Mouse (Mus musculus): ENCODE results near the gene Mdc1. TPM values are rescaled to one million over a fixed set of nuclear protein-coding genes. Genes with fewer than 3 reads are reported as not detected.

Mdc1 gene
- polyA plus RNA-seq, 1 experiment from 2014 or later: 2.8 TPM

DNA sequence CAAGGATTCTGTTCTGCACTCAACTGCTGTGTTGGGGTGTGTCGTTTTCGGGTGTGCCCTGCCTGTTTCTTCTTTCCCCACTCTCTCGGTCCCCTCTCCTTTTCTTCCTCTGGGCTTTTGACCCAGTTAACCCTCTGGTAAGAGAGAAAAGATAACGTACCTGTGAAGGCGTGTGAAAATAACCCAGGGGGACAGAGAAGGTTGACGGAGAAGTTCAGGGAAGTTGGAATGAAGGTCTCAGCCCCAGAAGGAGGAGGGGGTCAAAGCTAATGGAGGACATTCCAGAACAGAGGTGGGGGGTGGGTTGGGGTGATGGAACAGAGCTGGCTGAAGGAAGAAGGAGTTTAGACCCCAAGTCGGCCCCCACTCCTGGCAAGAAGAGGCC lies 27.6 kb downstream of the Mdc1 start:
- Histone ChIP-seq H3K27me3 (replicated peaks; ENCODE audit: insufficient read depth, low read length) (no peaks in the 10 kb centered on the region), H3K9me3 (ENCODE audit: low read length) (no peaks in the 10 kb centered on the region), H3K4me3 (ENCODE audit: low read depth, low read length) (peak overlapping the region; percentile 51), H3K27ac (ENCODE audit: low read length) (peak overlapping the region; percentile 90), H3K9ac (replicated peaks; ENCODE audit: low read depth) (peak overlapping the region; percentile 68), H3K36me3 (ENCODE audit: insufficient read depth, low read length) (no peaks in the 10 kb centered on the region), H3K4me2 (replicated peaks; ENCODE audit: low read depth, low read length) (peak overlapping the region; percentile 88), H3K4me1 (ENCODE audit: insufficient read depth, low read depth, low read length) (peaks cover 5% of the 10 kb centered on the region)
- DNase-seq (ENCODE audit: low spot score): no peak
- 6% methylated on average over 7 of the region's 7 CpGs for WGBS
- no peak for ATAC-seq
- TF ChIP-seq CTCF (IDR thresholded peaks at IDR 0.05): no peak
- TF ChIP-seq EP300 (IDR thresholded peaks at IDR 0.05): no peak

GRCm38 (mm10) chr17:35869346-35870067 lies 28.2 kb downstream of the Mdc1 start:
- ATAC-seq (peak; percentile 21), DNase-seq (ENCODE audit: low spot score) (peak; percentile 76)
- TF ChIP-seq EP300 (IDR thresholded peaks at IDR 0.05) (peak; percentile 9; the same call in 1 of the 2 replicates), CTCF (IDR thresholded peaks at IDR 0.05) (no peak)
- Histone ChIP-seq H3K9ac (replicated peaks; ENCODE audit: low read depth) (peak overlapping the region; percentile 68), H3K36me3 (ENCODE audit: insufficient read depth, low read length) (no peaks in the 10 kb centered on the region), H3K27me3 (replicated peaks; ENCODE audit: insufficient read depth, low read length) (no peaks in the 10 kb centered on the region), H3K9me3 (ENCODE audit: low read length) (no peaks in the 10 kb centered on the region), H3K4me1 (ENCODE audit: insufficient read depth, low read depth, low read length) (peaks cover 5% of the 10 kb centered on the region), H3K4me2 (replicated peaks; ENCODE audit: low read depth, low read length) (peak overlapping the region; percentile 88), H3K4me3 (ENCODE audit: low read depth, low read length) (peak overlapping the region; percentile 51), H3K27ac (ENCODE audit: low read length) (peak overlapping the region; percentile 90)
- under 1% methylated on average over 7 of the region's 7 CpGs for WGBS

GRCm38 (mm10) chr17:35870151-35870883 lies 29.0 kb downstream of the Mdc1 start:
- peak overlapping the region; percentile 88 for H3K4me2 ChIP-seq (replicated peaks; ENCODE audit: low read depth, low read length)
- peak overlapping the region; percentile 38; the same call in 1 of the 2 replicates for H3K9ac ChIP-seq (replicated peaks; ENCODE audit: low read depth)
- ATAC-seq (peak; percentile 72), DNase-seq (ENCODE audit: low spot score) (peak; percentile 83)
- H3K36me3 ChIP-seq (ENCODE audit: insufficient read depth, low read length): no peaks in the 10 kb centered on the region
- H3K4me3 ChIP-seq (ENCODE audit: low read depth, low read length): peak overlapping the region; percentile 51
- H3K9me3 ChIP-seq (ENCODE audit: low read length): no peaks in the 10 kb centered on the region
- 21% methylated on average over 9 of the region's 9 CpGs for WGBS
- no peaks in the 10 kb centered on the region for H3K27me3 ChIP-seq (replicated peaks; ENCODE audit: insufficient read depth, low read length)
- H3K27ac ChIP-seq (ENCODE audit: low read length): peak overlapping the region; percentile 90
- TF ChIP-seq CTCF (IDR thresholded peaks at IDR 0.05) (peak; percentile 11; the same call in 1 of the 2 replicates), EP300 (IDR thresholded peaks at IDR 0.05) (peak; percentile 47)
- H3K4me1 ChIP-seq (ENCODE audit: insufficient read depth, low read depth, low read length): peaks cover 2% of the 10 kb centered on the region; the same call in 1 of the 2 replicates

GRCm38 (mm10) chr17:35870884-35871696 lies 29.8 kb downstream of the Mdc1 start:
- Histone ChIP-seq H3K36me3 (ENCODE audit: insufficient read depth, low read length) (no peaks in the 10 kb centered on the region), H3K9me3 (ENCODE audit: low read length) (no peaks in the 10 kb centered on the region), H3K4me3 (ENCODE audit: low read depth, low read length) (peak overlapping the region; percentile 26), H3K4me2 (replicated peaks; ENCODE audit: low read depth, low read length) (peak overlapping the region; percentile 88), H3K27me3 (replicated peaks; ENCODE audit: insufficient read depth, low read length) (no peaks in the 10 kb centered on the region), H3K9ac (replicated peaks; ENCODE audit: low read depth) (no peak overlapping the region), H3K27ac (ENCODE audit: low read length) (peak overlapping the region; percentile 90), H3K4me1 (ENCODE audit: insufficient read depth, low read depth, low read length) (peaks cover 2% of the 10 kb centered on the region; the same call in 1 of the 2 replicates)
- ATAC-seq: no peak
- TF ChIP-seq CTCF (IDR thresholded peaks at IDR 0.05): peak; percentile 76
- peak; percentile 48 for TF ChIP-seq EP300 (IDR thresholded peaks at IDR 0.05)
- WGBS: 58% methylated on average over 8 of the region's 8 CpGs
- DNase-seq (ENCODE audit: low spot score): peak; percentile 29

GRCm38 (mm10) chr17:35873774-35874519 lies 32.6 kb downstream of the Mdc1 start:
- H3K4me2 ChIP-seq (replicated peaks; ENCODE audit: low read depth, low read length): no peak overlapping the region; the same call in 1 of the 2 replicates

More at GRCm38 (mm10) chr17:35873774-35874519, 32.6 kb downstream of the Mdc1 start:
- Histone ChIP-seq H3K9me3 (ENCODE audit: low read length) (no peaks in the 10 kb centered on the region), H3K27me3 (replicated peaks; ENCODE audit: insufficient read depth, low read length) (no peaks in the 10 kb centered on the region), H3K4me1 (ENCODE audit: insufficient read depth, low read depth, low read length) (peaks cover 2% of the 10 kb centered on the region; the same call in 1 of the 2 replicates), H3K4me3 (ENCODE audit: low read depth, low read length) (no peak overlapping the region), H3K27ac (ENCODE audit: low read length) (no peak overlapping the region), H3K36me3 (ENCODE audit: insufficient read depth, low read length) (no peaks in the 10 kb centered on the region), H3K9ac (replicated peaks; ENCODE audit: low read depth) (no peak overlapping the region)
- DNase-seq (ENCODE audit: low spot score) (peak; percentile 89), ATAC-seq (peak; percentile 26; the same call in 1 of the 2 replicates)
- 31% methylated on average over 21 of the region's 21 CpGs for WGBS
- TF ChIP-seq CTCF (IDR thresholded peaks at IDR 0.05) (peak; percentile 98), EP300 (IDR thresholded peaks at IDR 0.05) (no peak)

Measured in lung, postnatal 0 days (tissue).